Mouse (Mus musculus) embryo, embryonic 9.5 days (tissue): ENCODE data around the gene Prame.
"Not testable (repeated sequence)": the region's sequence is repeated elsewhere in the genome, so short reads cannot be mapped to it uniquely, and the experiment has no call there.

Experiments
- DNase-seq: peaks from one replicate; pipeline ENCODE4 v3.0.0-alpha.2; 2017; ENCODE audit errors: extremely low spot score

Prame gene

GRCm38 (mm10) chrX:135627605-135628004 is at the start of gene Prame:
TSS of gene Prame (minus strand) at chrX:135627705.
- no peak for DNase-seq

- peak; percentile 4 for DNase-seq
Measured at GRCm38 (mm10) chrX:135652173-135652772, 24.8 kb upstream of the Prame start.

GRCm38 (mm10) chrX:135601298-135602029 is 26.0 kb downstream of the Prame start:
- peak; percentile 6 for DNase-seq

- no peak for DNase-seq
Measured at GRCm38 (mm10) chrX:135598677-135599076, 28.8 kb downstream of the Prame start, which contains the start of gene Nxf7. TSS of gene Nxf7 (minus strand) at chrX:135598777.

GRCm38 (mm10) chrX:135598096-135598495 is 29.4 kb downstream of the Prame start:
- DNase-seq, result no peak

GRCm38 (mm10) chrX:135576412-135576811 is 51.1 kb downstream of the Prame start:
- DNase-seq, result no peak

- not testable (repeated sequence) for DNase-seq
Measured at GRCm38 (mm10) chrX:135574958-135575628, 52.4 kb downstream of the Prame start.

- DNase-seq, result peak; percentile 25
Measured at GRCm38 (mm10) chrX:135574261-135574957, 53.1 kb downstream of the Prame start.

GRCm38 (mm10) chrX:135569467-135569866 is 58.0 kb downstream of the Prame start:
- DNase-seq, result peak; percentile 11

- not testable (repeated sequence) for DNase-seq
Measured at GRCm38 (mm10) chrX:135564934-135565333, 62.6 kb downstream of the Prame start.
